Mouse (Mus musculus) heart, adult 2 months (tissue): ENCODE measurements around the gene Kcnip1. TPM values are rescaled to one million over a fixed set of nuclear protein-coding genes. Genes with fewer than 3 reads are reported as not detected.

ENCODE experiments used
- DNase-seq, 2 experiments: peaks; one replicate each; pipeline ENCODE4 v3.0.0; 2021
- H3K27ac ChIP-seq: fragments of 200-600 bp; 2 replicates; pipeline ENCODE4 v1.8.1; 2022
- H3K27me3 ChIP-seq: fragments of 200-500 bp; 2 replicates; pipeline ENCODE4 v1.6.1; 2012; ENCODE audit warnings: mild to moderate bottlenecking, low read length, inconsistent platforms, mixed read lengths; ENCODE audit not compliant: control insufficient read depth, insufficient read depth
- H3K36me3 ChIP-seq: fragments of 200-500 bp; 2 replicates; pipeline ENCODE4 v1.6.1; 2012; ENCODE audit warnings: low read length, inconsistent platforms; ENCODE audit not compliant: control insufficient read depth, insufficient read depth
- H3K4me1 ChIP-seq: fragments of 200-500 bp; 2 replicates; pipeline ENCODE4 v1.6.1; 2011; ENCODE audit warnings: low read length; ENCODE audit not compliant: control insufficient read depth, insufficient read depth
- H3K4me3 ChIP-seq: fragments of 200-600 bp; 2 replicates; pipeline ENCODE4 v1.8.1; 2022
- H3K79me2 ChIP-seq: fragments of 200-500 bp; replicated peaks from 2 replicates; pipeline ENCODE4 v1.6.1; 2012; ENCODE audit warnings: mild to moderate bottlenecking, inconsistent platforms, low read length, moderate library complexity, mixed read lengths; ENCODE audit not compliant: control insufficient read depth, insufficient read depth
- H3K9ac ChIP-seq: fragments of 200-500 bp; 2 replicates; pipeline ENCODE4 v1.6.1; 2012; ENCODE audit warnings: low read depth, mild to moderate bottlenecking, control low read depth, inconsistent platforms, low read length, mixed read lengths
- CTCF ChIP-seq: fragments of 200-600 bp; IDR thresholded peaks from 2 replicates; pipeline ENCODE4 v1.8.1; 2022; ENCODE audit warnings: antibody characterized with exemption, mild to moderate bottlenecking, moderate library complexity
- EP300 ChIP-seq: fragments of 200-500 bp; IDR thresholded peaks from 2 replicates; pipeline ENCODE4 v1.6.1; 2011; ENCODE audit warnings: low read depth, low read length, control low read depth; ENCODE audit not compliant: insufficient read depth
- POLR2A ChIP-seq: fragments of 200-500 bp; IDR thresholded peaks from 2 replicates; pipeline ENCODE4 v1.6.1; 2011; ENCODE audit warnings: mild to moderate bottlenecking, low read depth, low read length, control low read depth; ENCODE audit not compliant: insufficient read depth
- WGBS: fragments of 180-500 bp; shearing (Covaris S2); methylation state at CpG from one replicate; pipeline ENCODE4 v1.1.7; 2018; 5-methylcytosine and 5-hydroxymethylcytosine counted together
- intact Hi-C: fragments of 180-260 bp; cut with DNase I; formaldehyde crosslinking; loops from one replicate; pipeline ENCODE4 v1.15.1; 2025
- polyA plus RNA-seq: library from polyadenylated mRNA; depleted of rRNA; stranded (reverse); fragments of >200 nt; gene quantifications from 2 replicates; pipeline ENCODE4 v1.2.3, GENCODE M21; 2012
- total RNA-seq, 2 experiments: library from RNA; stranded (reverse); gene quantifications; 2 replicates each; pipeline ENCODE4 v1.2.3; 2021

Kcnip1 gene
- total and polyA plus RNA-seq, 3 experiments: 0.11 to 0.18 TPM; not detected in 1

GRCm38 (mm10) chr11:33951155-33951554 lies 41.8 kb downstream of the Kcnip1 start:
- no peaks in the 10 kb centered on the region for H3K27me3 ChIP-seq
- DNase-seq: no peak
- no peaks in the 10 kb centered on the region for H3K79me2 ChIP-seq
- TF ChIP-seq POLR2A (no peak), EP300 (no peak), CTCF (no peak)
- H3K36me3 ChIP-seq: no peaks in the 10 kb centered on the region
- no peak overlapping the region for H3K4me3 ChIP-seq
- 56% methylated on average over 5 of the region's 5 CpGs for WGBS
- no peaks in the 10 kb centered on the region for H3K4me1 ChIP-seq
- no peak overlapping the region for H3K27ac ChIP-seq
- intact Hi-C loops: no loop called here
- H3K9ac ChIP-seq: no peak overlapping the region

DNA sequence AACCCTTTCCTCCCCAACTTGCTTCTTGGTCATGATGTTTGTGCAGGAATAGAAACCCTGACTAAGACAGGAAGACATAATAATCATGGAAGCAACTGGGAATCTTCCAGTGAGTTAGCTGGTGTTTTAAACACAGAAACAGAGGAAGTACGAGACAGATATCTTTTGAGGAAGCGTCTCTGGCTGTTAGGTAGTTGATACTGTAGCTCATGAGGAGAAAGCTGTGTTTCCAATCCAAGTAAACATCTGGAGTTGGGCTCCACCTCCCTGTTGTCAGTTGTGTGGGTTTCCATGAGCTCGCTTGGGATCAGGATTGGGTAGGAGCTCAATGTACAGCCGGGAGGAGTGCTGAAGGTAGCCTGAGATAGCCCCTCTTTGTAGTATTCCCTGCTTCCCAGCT lies 46.5 kb downstream of the Kcnip1 start:
- H3K36me3 ChIP-seq: no peaks in the 10 kb centered on the region
- H3K4me1 ChIP-seq: no peaks in the 10 kb centered on the region
- WGBS: 29% methylated on average over 4 of the region's 4 CpGs
- TF ChIP-seq CTCF (no peak), POLR2A (no peak), EP300 (no peak)
- no peaks in the 10 kb centered on the region for H3K79me2 ChIP-seq
- intact Hi-C loops: no loop called here
- DNase-seq: no peak
- no peak overlapping the region for H3K27ac ChIP-seq
- no peaks in the 10 kb centered on the region for H3K27me3 ChIP-seq
- no peak overlapping the region for H3K4me3 ChIP-seq
- no peak overlapping the region for H3K9ac ChIP-seq

- Histone ChIP-seq H3K36me3 (no peaks in the 10 kb centered on the region), H3K27ac (no peak overlapping the region), H3K27me3 (no peaks in the 10 kb centered on the region), H3K4me1 (no peaks in the 10 kb centered on the region), H3K9ac (no peak overlapping the region), H3K4me3 (no peak overlapping the region), H3K79me2 (no peaks in the 10 kb centered on the region)
- 84% methylated on average over 9 of the region's 9 CpGs for WGBS
- no peak for DNase-seq
- TF ChIP-seq EP300: no peak
- TF ChIP-seq POLR2A: no peak
- intact Hi-C loops: no loop called here
Measured at GRCm38 (mm10) chr11:33944786-33945328, 48.1 kb downstream of the Kcnip1 start.

GRCm38 (mm10) chr11:33944067-33944785 lies 48.7 kb downstream of the Kcnip1 start:
- Histone ChIP-seq H3K79me2 (no peaks in the 10 kb centered on the region), H3K4me1 (no peaks in the 10 kb centered on the region), H3K27ac (no peak overlapping the region), H3K27me3 (no peaks in the 10 kb centered on the region), H3K9ac (no peak overlapping the region), H3K4me3 (no peak overlapping the region), H3K36me3 (no peaks in the 10 kb centered on the region)
- DNase-seq: no peak
- WGBS: 62% methylated on average over 4 of the region's 4 CpGs
- TF ChIP-seq CTCF: peak; percentile 36
- no peak for TF ChIP-seq POLR2A
- no peak for TF ChIP-seq EP300
- intact Hi-C loops: no loop called here

DNA sequence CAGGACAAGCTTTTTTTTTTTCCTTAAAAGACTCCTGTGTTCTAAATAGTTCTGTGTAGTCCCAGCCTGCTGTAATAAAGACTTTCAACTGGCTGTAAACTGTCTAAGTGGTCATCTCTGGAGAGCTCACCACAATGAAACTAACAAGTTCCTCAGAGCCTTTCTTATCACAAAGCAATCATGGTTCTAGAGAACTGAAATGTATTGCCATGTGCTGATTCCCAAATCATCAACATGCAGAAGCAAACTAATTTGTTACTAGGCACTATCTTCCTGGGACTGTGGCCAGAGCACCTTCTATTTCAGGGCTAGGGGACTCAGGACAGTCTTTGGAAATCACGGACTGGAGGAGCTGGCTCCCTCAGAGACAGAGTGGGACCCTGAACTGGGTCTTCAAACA lies 49.4 kb downstream of the Kcnip1 start:
- no peak overlapping the region for H3K4me3 ChIP-seq
- H3K79me2 ChIP-seq: no peaks in the 10 kb centered on the region
- H3K27me3 ChIP-seq: no peaks in the 10 kb centered on the region
- no peak overlapping the region for H3K9ac ChIP-seq
- 40% methylated on average over 1 of the region's 1 CpGs for WGBS
- no peak overlapping the region for H3K27ac ChIP-seq
- no peak for TF ChIP-seq EP300
- no peak for TF ChIP-seq CTCF
- TF ChIP-seq POLR2A: no peak
- no peak for DNase-seq
- H3K4me1 ChIP-seq: no peaks in the 10 kb centered on the region
- intact Hi-C loops: no loop called here
- H3K36me3 ChIP-seq: no peaks in the 10 kb centered on the region

- Histone ChIP-seq H3K27ac (no peak overlapping the region), H3K36me3 (no peaks in the 10 kb centered on the region), H3K79me2 (no peaks in the 10 kb centered on the region), H3K9ac (no peak overlapping the region), H3K27me3 (no peaks in the 10 kb centered on the region), H3K4me1 (no peaks in the 10 kb centered on the region), H3K4me3 (no peak overlapping the region)
- WGBS: 49% methylated on average over 4 of the region's 4 CpGs
- TF ChIP-seq POLR2A: no peak
- TF ChIP-seq CTCF: no peak
- TF ChIP-seq EP300: no peak
- no peak for DNase-seq
- intact Hi-C loops: no loop called here
Measured at GRCm38 (mm10) chr11:33939456-33940113, 53.4 kb downstream of the Kcnip1 start.
